Mouse (Mus musculus) liver, embryonic 13.5 days (tissue): ENCODE measurements around the gene Vmn1r232. TPM values are rescaled to one million over a fixed set of nuclear protein-coding genes. Genes with fewer than 3 reads are reported as not detected.

Experiments used
- polyA plus RNA-seq: library from polyadenylated mRNA; unstranded; fragments of >200 nt; fragmentation: Nextera tagmentation; extraction: Ambion mirVana; gene quantifications from 2 replicates; pipeline ENCODE4 v1.2.1, GENCODE M21; 2015

Vmn1r232 gene
- polyA plus RNA-seq, 1 experiment from 2014 or later, result not detected

Other genes starting within 250 kb of the Vmn1r232 start
- gene Vmn1r226, start 236.9 kb downstream of the Vmn1r232 start, polyA plus RNA-seq, result not detected in 2 replicates
- gene Vmn1r227, start 189.9 kb downstream of the Vmn1r232 start, polyA plus RNA-seq, result not detected in 2 replicates
- gene Vmn1r228, start 133.6 kb downstream of the Vmn1r232 start, polyA plus RNA-seq, result not detected in 2 replicates
- not detected in 2 replicates for gene Vmn1r229, start 108.2 kb downstream of the Vmn1r232 start, polyA plus RNA-seq
- gene Vmn1r230, start 79.3 kb downstream of the Vmn1r232 start, polyA plus RNA-seq, result not detected in 2 replicates
- gene Vmn1r231, start 14.6 kb downstream of the Vmn1r232 start, polyA plus RNA-seq, result not detected in 2 replicates
- 111 and 115 TPM in 2 replicates for gene Ppp2r1a, start 25.6 kb upstream of the Vmn1r232 start, polyA plus RNA-seq
- gene Vmn1r233, start 76.8 kb upstream of the Vmn1r232 start, polyA plus RNA-seq, result not detected in 2 replicates
- 4.8 and 5.1 TPM in 2 replicates for gene Zfp160, start 89.2 kb upstream of the Vmn1r232 start, polyA plus RNA-seq